Mouse (Mus musculus): ENCODE measurements at regions not wholly inside any gene's neighbourhood (a gene's known extent, or its start where the extent isn't known, plus 50 kb on each side); places are given as distances from the start of the nearest gene placed in this dataset.

- no peak for TF ChIP-seq EP300 (IDR thresholded peaks at IDR 0.05; ENCODE audit: low read depth)
- no peak for TF ChIP-seq CTCF (IDR thresholded peaks at IDR 0.05; ENCODE audit: low read depth)
Observed at GRCm38 (mm10) chr6:70457279-70457678, 334.8 kb downstream of the Rpia start.
